Mouse (Mus musculus) lung, embryonic 15.5 days (tissue): Measurements from ENCODE around the gene Slc17a5. TPM values are rescaled to one million over a fixed set of nuclear protein-coding genes. Genes with fewer than 3 reads are reported as not detected.
"Not testable (repeated sequence)": the region's sequence is repeated elsewhere in the genome, so short reads cannot be mapped to it uniquely, and the experiment has no call there.

Experiments used
- ATAC-seq: fragments of 200-750 bp; cut with Nextera tagmentation; 2 replicates; pipeline ENCODE4 v1.8.0; 2017; ENCODE audit warnings: moderate number of reproducible peaks, borderline replicate concordance; ENCODE audit not compliant: low FRiP score, low TSS enrichment; ENCODE audit errors: extremely low read depth
- H3K27ac ChIP-seq: fragments of 300-500 bp; sonication (generic); 2 replicates; pipeline ENCODE4 v1.5.1; 2015; ENCODE audit warnings: moderate library complexity, mild to moderate bottlenecking, inconsistent platforms
- H3K27me3 ChIP-seq: fragments of 300-500 bp; sonication (generic); 2 replicates; pipeline ENCODE4 v1.6.1; 2015; ENCODE audit warnings: inconsistent platforms
- H3K36me3 ChIP-seq: fragments of 300-500 bp; sonication (generic); 2 replicates; pipeline ENCODE4 v1.6.1; 2015; ENCODE audit warnings: inconsistent platforms
- H3K4me1 ChIP-seq: fragments of 300-500 bp; sonication (generic); 2 replicates; pipeline ENCODE4 v1.6.1; 2015; ENCODE audit warnings: inconsistent platforms
- H3K4me2 ChIP-seq: fragments of 300-500 bp; sonication (generic); 2 replicates; pipeline ENCODE4 v1.6.1; 2015; ENCODE audit warnings: inconsistent platforms, mild to moderate bottlenecking, moderate library complexity
- H3K4me3 ChIP-seq: fragments of 300-500 bp; sonication (generic); 2 replicates; pipeline ENCODE4 v1.5.1; 2015; ENCODE audit warnings: mild to moderate bottlenecking, inconsistent platforms
- H3K9ac ChIP-seq: fragments of 300-500 bp; sonication (generic); 2 replicates; pipeline ENCODE4 v1.6.1; 2015; ENCODE audit warnings: inconsistent platforms
- H3K9me3 ChIP-seq: fragments of 300-500 bp; sonication (generic); 2 replicates; pipeline ENCODE4 v1.6.1; 2016; ENCODE audit warnings: inconsistent platforms
- WGBS: fragments of 180-500 bp; shearing (Covaris S2); methylation state at CpG from one replicate; pipeline ENCODE4 v1.1.7; 2015; 5-methylcytosine and 5-hydroxymethylcytosine counted together
- polyA plus RNA-seq: library from polyadenylated mRNA; unstranded; fragments of >200 nt; fragmentation: Nextera tagmentation; extraction: Ambion mirVana; gene quantifications from 2 replicates; pipeline ENCODE4 v1.2.1, GENCODE M21; 2015

The Slc17a5 gene
- polyA plus RNA-seq, 1 experiment from 2014 or later = 13.3 TPM

DNA sequence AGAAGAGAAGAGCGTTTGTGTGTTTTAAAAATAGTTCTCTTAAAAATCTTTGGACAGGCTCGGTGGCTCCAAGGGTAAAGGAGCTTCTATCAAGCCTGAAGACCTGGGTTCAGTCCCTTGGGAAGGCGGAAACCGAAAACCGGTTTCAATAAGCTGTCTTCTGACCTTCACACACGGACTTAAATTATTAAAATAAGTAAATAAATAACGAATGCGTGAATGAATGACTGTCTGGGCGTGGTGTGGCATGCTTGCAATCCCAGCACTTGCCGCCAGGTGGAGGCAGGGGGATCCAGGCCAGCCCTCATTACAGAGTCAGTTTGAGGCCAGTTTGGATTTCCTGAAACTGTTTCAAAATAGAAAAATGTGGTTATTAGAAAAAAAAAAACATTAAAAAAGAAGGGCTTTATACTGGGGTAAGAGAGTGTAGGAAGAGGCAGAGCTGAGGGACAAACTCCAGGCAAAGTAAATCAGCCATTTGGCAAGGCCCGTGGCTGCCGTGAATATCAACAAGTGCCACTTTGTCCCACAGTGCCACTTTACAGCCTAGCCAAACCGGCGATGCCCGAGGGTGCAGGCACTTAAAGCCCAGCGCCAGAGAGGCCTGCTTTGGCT is 60.0 kb downstream of the Slc17a5 start:
- ATAC-seq = peak; percentile 50; the same call in 1 of the 2 replicates
- H3K27me3 ChIP-seq = no peaks in the 10 kb centered on the region
- H3K9ac ChIP-seq = peak overlapping the region; percentile 49
- peak overlapping the region; percentile 87 for H3K4me2 ChIP-seq
- H3K9me3 ChIP-seq = no peaks in the 10 kb centered on the region
- H3K4me3 ChIP-seq = peak overlapping the region; percentile 48
- no peaks in the 10 kb centered on the region for H3K36me3 ChIP-seq
- H3K4me1 ChIP-seq = peaks cover 19% of the 10 kb centered on the region
- WGBS = 2% methylated on average over 16 of the region's 16 CpGs
- peak overlapping the region; percentile 85 for H3K27ac ChIP-seq

DNA sequence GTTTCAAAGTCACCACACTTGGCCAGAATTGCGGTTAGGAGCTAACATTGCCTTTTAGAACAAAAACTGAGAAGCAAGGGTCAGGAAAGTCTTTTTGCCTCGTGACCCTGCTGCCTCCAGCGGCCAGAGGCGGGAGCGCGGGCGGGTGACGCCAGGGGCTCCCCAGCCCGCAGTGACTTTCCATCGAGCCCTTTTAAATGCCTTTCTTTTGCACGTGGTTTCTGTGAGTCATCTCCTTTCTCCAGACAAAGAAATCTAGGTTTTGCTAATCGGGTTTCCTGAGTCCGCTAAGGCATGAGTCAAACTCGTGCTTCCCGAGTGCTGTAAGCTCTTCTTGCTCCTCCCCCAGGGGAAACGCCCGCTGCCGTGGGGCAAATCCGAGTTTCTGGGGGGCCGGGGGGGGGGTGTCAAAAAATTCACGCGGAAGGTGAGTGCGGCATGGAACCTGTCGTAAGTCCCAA is 60.5 kb downstream of the Slc17a5 start:
- H3K4me2 ChIP-seq = peak overlapping the region; percentile 87
- H3K4me3 ChIP-seq = peak overlapping the region; percentile 48
- peak; percentile 78 for ATAC-seq
- 0% methylated on average over 24 of the region's 24 CpGs for WGBS
- no peaks in the 10 kb centered on the region for H3K27me3 ChIP-seq
- no peaks in the 10 kb centered on the region for H3K9me3 ChIP-seq
- H3K27ac ChIP-seq = peak overlapping the region; percentile 85
- no peaks in the 10 kb centered on the region for H3K36me3 ChIP-seq
- peaks cover 19% of the 10 kb centered on the region for H3K4me1 ChIP-seq
- H3K9ac ChIP-seq = peak overlapping the region; percentile 49

DNA sequence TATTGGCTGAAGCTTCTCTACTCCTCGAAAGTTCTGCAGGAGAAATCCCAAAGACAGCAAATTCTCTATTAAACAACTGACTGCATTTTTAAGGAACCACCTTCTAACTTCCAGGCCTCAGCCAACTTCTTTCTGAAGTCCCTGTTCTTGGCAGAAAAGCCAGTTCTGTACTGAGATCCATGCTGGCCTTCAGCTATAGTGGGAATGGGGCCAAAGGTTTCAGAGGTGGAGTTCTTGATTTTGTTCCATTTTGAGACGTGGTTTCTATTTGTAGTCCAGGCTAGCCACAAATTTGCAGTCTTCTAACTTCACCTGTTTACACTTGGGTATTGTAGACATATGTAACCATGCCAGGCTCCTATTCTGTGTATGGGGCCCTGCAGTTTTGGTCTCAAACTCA is 61.6 kb downstream of the Slc17a5 start:
- no peak overlapping the region for H3K27ac ChIP-seq
- no peak overlapping the region for H3K4me3 ChIP-seq
- H3K9me3 ChIP-seq = no peaks in the 10 kb centered on the region
- no peak overlapping the region for H3K4me2 ChIP-seq
- no peak overlapping the region for H3K9ac ChIP-seq
- WGBS = 79% methylated on average over 2 of the region's 2 CpGs
- peaks cover 16% of the 10 kb centered on the region; the same call in 1 of the 2 replicates for H3K4me1 ChIP-seq
- ATAC-seq = no peak
- no peaks in the 10 kb centered on the region for H3K36me3 ChIP-seq
- H3K27me3 ChIP-seq = no peaks in the 10 kb centered on the region

DNA sequence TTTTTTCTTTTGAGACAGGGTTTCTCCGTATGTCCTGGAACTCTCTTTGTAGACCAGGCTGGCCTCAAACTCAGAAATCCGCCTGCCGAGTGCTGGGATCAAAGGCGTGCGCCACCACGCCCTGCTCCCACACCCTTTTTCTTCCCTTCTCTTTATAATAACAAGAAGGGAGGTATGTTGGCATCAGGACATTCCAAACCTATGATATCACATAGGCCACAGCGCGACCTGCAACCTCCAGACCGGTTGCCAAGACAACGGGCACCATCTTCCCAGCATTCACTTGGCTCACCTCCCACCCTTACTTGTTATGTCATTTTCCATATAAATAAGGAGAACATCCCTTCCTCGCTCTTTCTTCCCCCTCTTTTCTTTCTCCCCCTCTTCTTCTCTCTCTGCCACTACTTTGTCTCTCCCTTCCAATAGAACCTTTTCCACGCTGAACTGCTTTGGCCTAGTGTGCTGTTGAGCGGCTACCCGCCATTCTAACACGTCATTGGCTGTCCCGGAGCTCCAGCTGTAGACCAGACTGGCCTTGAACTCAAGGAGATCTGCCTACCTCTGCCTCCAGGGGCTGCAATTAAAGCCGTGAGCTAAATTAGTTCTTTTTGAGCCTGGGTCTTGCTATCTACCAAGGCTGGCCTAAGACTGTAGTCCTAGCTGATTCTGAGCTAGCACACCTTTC is 62.2 kb downstream of the Slc17a5 start:
- ATAC-seq = no peak
- H3K9ac ChIP-seq = no peak overlapping the region
- 83% methylated on average over 17 of the region's 17 CpGs for WGBS

DNA sequence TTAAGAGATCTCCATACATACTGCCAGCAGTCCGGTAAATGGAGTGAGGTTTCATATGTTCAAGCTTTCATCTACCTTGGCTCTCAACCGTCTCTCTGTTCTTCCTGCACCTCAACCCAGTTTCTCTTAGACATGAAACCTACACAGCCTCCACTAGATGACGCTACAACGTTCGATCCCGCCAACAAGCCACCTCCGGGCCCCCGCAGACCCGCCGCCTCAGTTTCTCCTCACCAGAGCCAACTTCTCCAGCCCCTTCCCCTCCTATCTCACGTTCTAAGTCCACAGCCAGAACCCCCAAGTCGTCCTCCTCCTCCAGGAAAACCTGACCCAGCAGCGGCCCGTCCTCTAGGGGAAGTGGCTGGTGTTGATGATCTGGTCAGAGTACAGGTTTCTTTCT is 66.2 kb downstream of the Slc17a5 start:
- peak overlapping the region; percentile 48 for H3K4me3 ChIP-seq
- peak overlapping the region; percentile 47 for H3K9ac ChIP-seq
- peak overlapping the region; percentile 91 for H3K4me2 ChIP-seq
- H3K4me1 ChIP-seq = peaks cover 23% of the 10 kb centered on the region
- H3K36me3 ChIP-seq = no peaks in the 10 kb centered on the region
- H3K9me3 ChIP-seq = no peaks in the 10 kb centered on the region
- no peak for ATAC-seq
- H3K27me3 ChIP-seq = no peaks in the 10 kb centered on the region
- 21% methylated on average over 14 of the region's 14 CpGs for WGBS
- H3K27ac ChIP-seq = peak overlapping the region; percentile 86; the same call in 1 of the 2 replicates

More for the DNA sequence above, 62.2 kb downstream of the Slc17a5 start:
- H3K36me3 ChIP-seq = no peaks in the 10 kb centered on the region
- H3K4me3 ChIP-seq = no peak overlapping the region
- peaks cover 23% of the 10 kb centered on the region for H3K4me1 ChIP-seq
- H3K9me3 ChIP-seq = no peaks in the 10 kb centered on the region
- no peaks in the 10 kb centered on the region for H3K27me3 ChIP-seq
- no peak overlapping the region for H3K27ac ChIP-seq
- no peak overlapping the region for H3K4me2 ChIP-seq

DNA sequence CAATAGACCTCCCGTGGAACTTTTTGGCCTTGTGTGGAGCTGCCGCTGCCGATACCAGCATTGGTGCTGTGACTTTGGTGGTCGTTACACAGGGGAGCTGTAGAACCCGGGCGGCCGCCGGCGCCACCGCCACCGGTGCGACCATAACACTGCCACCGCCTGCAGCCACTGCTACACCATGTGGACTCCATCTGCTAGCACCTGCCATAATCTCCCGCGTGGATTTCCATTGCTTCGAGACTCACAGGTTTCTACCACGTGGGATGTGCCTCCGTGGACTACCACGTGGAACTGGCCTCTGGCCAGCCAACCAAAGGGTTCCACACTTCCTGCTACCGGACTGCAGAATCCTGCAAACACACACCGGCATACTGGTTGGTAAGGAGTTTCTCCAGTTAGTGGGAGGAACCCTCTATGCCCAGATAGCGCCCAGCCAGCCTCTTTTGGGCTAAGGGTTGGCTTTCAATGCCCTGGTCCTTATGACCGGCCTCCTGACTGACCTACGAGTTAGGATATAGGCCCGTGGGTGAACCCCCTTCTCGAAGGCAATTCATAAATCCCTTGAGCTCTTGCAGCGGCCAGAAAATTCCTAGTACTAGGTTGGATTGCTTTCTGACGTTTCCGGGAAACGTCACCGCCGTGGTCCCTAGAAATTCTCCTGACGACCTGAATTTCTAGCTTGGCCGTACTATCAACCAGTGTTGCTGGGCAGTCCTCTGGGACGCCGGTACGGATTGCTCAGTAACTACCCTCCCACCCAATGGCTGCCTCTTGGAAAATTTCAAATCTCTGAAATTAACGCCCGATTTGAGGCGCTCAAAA is 66.8 kb downstream of the Slc17a5 start:
- Histone ChIP-seq H3K27ac (peak overlapping the region; percentile 86), H3K4me2 (peak overlapping the region; percentile 91), H3K4me3 (peak overlapping the region; percentile 48), H3K27me3 (no peaks in the 10 kb centered on the region), H3K9ac (peak overlapping the region; percentile 47), H3K9me3 (no peaks in the 10 kb centered on the region), H3K36me3 (no peaks in the 10 kb centered on the region), H3K4me1 (peaks cover 23% of the 10 kb centered on the region)
- WGBS = 1% methylated on average over 40 of the region's 40 CpGs
- ATAC-seq = peak; percentile 52; the same call in 1 of the 2 replicates

DNA sequence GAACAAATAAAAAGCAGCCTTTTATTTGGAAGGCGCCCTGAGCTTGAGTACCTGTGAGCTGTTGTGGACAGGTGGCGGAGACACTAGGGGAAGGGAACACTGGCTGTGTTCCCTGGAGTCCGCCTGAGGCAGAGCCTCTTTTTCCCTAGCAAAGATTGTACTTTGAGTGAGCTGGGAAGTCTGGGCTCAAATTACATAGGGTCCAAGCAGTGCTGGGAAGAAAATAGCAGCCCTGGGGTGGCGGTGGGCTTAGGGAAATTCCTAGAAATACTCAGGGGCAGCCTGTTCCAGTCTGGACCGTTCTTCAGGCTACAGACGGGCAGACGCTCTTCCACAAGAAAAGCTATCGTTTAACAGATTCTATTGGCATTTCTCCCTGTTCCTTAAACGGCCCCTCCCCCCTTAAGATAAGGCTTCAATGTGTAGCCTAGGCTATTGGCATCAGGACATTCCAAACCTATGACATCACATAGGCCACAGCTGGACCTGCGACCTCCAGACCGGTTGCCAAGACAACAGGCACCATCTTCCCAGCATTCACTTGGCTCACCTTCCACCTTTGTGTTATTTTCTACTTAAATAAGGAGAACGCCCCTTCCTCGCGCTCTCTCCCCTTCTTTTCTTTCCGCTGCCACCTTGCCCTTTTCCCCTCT is 67.6 kb downstream of the Slc17a5 start:
- peak; percentile 77 for ATAC-seq
- Histone ChIP-seq H3K27ac (peak overlapping the region; percentile 86), H3K36me3 (no peaks in the 10 kb centered on the region), H3K4me3 (peak overlapping the region; percentile 48), H3K9me3 (no peaks in the 10 kb centered on the region), H3K4me2 (peak overlapping the region; percentile 91), H3K4me1 (peaks cover 20% of the 10 kb centered on the region), H3K9ac (peak overlapping the region; percentile 47; the same call in 1 of the 2 replicates), H3K27me3 (no peaks in the 10 kb centered on the region)
- 4% methylated on average over 15 of the region's 15 CpGs for WGBS

GRCm38 (mm10) chr9:78517237-78517636 is 70.6 kb downstream of the Slc17a5 start:
- not testable (repeated sequence) for H3K4me2 ChIP-seq, ATAC-seq, H3K4me3 ChIP-seq, H3K27me3 ChIP-seq, H3K9ac ChIP-seq, H3K27ac ChIP-seq, H3K36me3 ChIP-seq, H3K9me3 ChIP-seq
- peaks cover 20% of the 10 kb centered on the region for H3K4me1 ChIP-seq
- 63% methylated on average over 3 of the region's 3 CpGs for WGBS

DNA sequence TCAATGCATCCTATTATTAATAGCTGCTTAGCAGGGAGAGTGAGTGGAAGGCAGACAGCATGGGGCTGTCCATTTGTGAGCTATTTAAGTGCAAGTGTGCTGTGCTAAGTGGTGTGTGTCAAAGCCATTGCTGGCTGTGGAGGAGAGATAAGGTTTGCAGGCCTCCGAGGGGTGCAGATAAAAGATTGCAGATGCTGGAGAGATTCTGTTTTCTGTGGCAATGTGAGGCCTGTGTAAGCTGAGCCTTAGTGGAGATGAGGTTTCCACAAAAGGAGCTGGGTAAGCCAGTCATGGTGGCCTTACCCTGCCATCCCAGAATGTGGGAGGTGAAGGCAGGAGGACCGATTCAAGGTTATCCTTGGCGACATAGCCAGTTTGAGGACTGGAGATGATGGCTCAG is 71.7 kb downstream of the Slc17a5 start:
- H3K4me2 ChIP-seq = no peak overlapping the region
- ATAC-seq = no peak
- H3K9me3 ChIP-seq = no peaks in the 10 kb centered on the region
- H3K4me1 ChIP-seq = peaks cover 14% of the 10 kb centered on the region
- H3K9ac ChIP-seq = no peak overlapping the region
- H3K27me3 ChIP-seq = no peaks in the 10 kb centered on the region
- H3K27ac ChIP-seq = no peak overlapping the region
- H3K36me3 ChIP-seq = no peaks in the 10 kb centered on the region
- no peak overlapping the region for H3K4me3 ChIP-seq
- 49% methylated on average over 3 of the region's 3 CpGs for WGBS

GRCm38 (mm10) chr9:78514681-78515080 is 73.2 kb downstream of the Slc17a5 start:
- Histone ChIP-seq H3K4me2 (no peak overlapping the region), H3K36me3 (no peaks in the 10 kb centered on the region), H3K4me1 (peaks cover under 1% of the 10 kb centered on the region; the same call in 1 of the 2 replicates), H3K27me3 (no peaks in the 10 kb centered on the region), H3K4me3 (no peak overlapping the region), H3K9ac (no peak overlapping the region), H3K9me3 (no peaks in the 10 kb centered on the region), H3K27ac (no peak overlapping the region)
- ATAC-seq = no peak
- 73% methylated on average over 4 of the region's 4 CpGs for WGBS

DNA sequence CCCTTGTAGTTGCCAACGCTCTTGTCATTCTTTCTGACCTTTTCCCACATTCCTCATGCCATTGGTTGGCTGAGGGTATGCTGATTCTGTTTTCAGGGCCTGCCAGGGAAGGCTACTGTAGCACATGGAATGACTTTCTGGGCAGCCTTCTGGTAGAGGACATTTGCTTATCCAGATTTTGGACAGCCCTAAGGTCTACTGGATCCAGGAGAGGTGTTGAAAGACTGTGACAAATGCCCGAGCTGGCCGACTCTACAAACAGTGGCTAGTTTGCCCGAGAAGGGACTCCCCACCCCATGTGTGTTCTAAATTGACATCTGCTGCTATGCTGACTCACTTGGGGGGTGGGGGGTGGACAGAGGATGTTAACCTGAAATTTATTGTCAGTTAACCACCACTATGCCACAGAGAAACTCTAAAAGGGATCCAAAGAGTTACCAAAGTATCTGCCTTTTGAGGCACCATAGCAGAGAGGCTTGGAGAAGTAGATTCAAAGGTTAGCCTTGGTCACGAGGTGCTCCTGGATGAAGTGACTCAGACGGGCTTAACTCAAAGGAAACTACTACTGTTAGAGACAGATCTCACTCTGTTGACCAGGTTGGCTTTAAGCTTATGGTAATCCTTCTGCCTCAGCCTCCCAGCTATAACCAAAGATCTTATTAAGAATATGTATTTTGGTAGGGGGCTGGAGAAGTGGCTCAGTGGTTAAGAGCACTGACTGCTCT is 73.9 kb downstream of the Slc17a5 start:
- no peak for ATAC-seq
- H3K27ac ChIP-seq = no peak overlapping the region
- no peaks in the 10 kb centered on the region for H3K4me1 ChIP-seq
- no peak overlapping the region for H3K4me3 ChIP-seq
- 50% methylated on average over 6 of the region's 6 CpGs for WGBS
- no peak overlapping the region for H3K4me2 ChIP-seq
- H3K9ac ChIP-seq = no peak overlapping the region
- no peaks in the 10 kb centered on the region for H3K27me3 ChIP-seq
- no peaks in the 10 kb centered on the region for H3K9me3 ChIP-seq
- no peaks in the 10 kb centered on the region for H3K36me3 ChIP-seq
